Mouse (Mus musculus) right cerebral cortex, postnatal 14 days (tissue): ENCODE results near the gene B230118H07Rik.

Experiments used
- DNase-seq: peaks from one replicate; pipeline ENCODE4 v3.0.0; 2022

B230118H07Rik gene

DNA sequence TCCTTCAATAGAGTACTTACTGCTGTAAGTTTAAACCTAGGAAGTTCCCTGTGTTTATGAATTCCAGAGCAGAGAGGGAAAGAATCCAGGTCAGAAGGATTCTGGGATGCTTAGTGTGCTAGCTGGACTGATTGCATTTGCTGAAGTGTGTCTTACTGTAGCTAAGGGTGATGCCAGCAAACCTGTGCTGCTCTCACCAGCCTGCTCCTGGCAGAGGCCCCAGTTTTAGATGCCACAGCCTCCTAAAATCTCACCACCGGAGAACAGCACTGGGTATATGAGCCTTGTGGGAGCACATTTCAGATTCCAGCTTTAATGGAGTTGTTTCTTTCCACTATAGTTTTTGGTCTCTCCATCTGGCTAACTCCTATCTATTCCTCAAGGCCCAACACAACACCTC is 129.4 kb downstream of the B230118H07Rik start:
- DNase-seq: no peak
